34 mouse cellular contexts compared by ENCODE assay signal in genomic region chr16:36389060-36389459, GRCm38 (mm10). TPM values are rescaled to one million over a fixed set of nuclear protein-coding genes. Genes with fewer than 3 reads are reported as not detected.
DNase-seq lines count a peak whose midpoint lies in the region; ATAC-seq and TF ChIP-seq lines count a peak whose summit lies in the region.
"Had no signal": no experiment of that assay in that cellular context is flagged by ENCODE, and none has a peak within 500 bp of the region (broad histone marks: within the 10 kb centered on the region; RNA-seq: fewer than 3 reads in every experiment).

No protein-coding gene starts in this region.

- H3K9me3 ChIP-seq in lung, embryonic 14.5 days (ENCODE audit: low read depth, low read length): no peaks in the 10 kb centered on the region
- H3K9me3 ChIP-seq in embryonic facial prominence, embryonic 10.5 days: no peaks in the 10 kb centered on the region
- H3K9me3 ChIP-seq in embryonic facial prominence, embryonic 14.5 days (ENCODE audit: control insufficient read depth, low read length): no peaks in the 10 kb centered on the region
- H3K9me3 ChIP-seq in stomach, embryonic 15.5 days: no peaks in the 10 kb centered on the region
- H3K9me3 ChIP-seq: forebrain, embryonic 15.5 days; hindbrain, embryonic 10.5 days; limb, embryonic 12.5 days; liver, embryonic 12.5 days; midbrain, embryonic 15.5 days; neural tube, embryonic 12.5 days had no signal

- H3K36me3 ChIP-seq in lung, embryonic 14.5 days (ENCODE audit: insufficient read depth): no peaks in the 10 kb centered on the region
- no peaks in the 10 kb centered on the region for H3K36me3 ChIP-seq in embryonic facial prominence, embryonic 10.5 days (replicated peaks)
- H3K36me3 ChIP-seq in embryonic facial prominence, embryonic 14.5 days (ENCODE audit: control insufficient read depth, insufficient read depth, low read length): no peaks in the 10 kb centered on the region
- H3K36me3 ChIP-seq in stomach, embryonic 15.5 days: no peaks in the 10 kb centered on the region
- H3K36me3 ChIP-seq: forebrain, embryonic 15.5 days; hindbrain, embryonic 10.5 days; limb, embryonic 12.5 days; liver, embryonic 12.5 days; midbrain, embryonic 15.5 days; neural tube, embryonic 12.5 days had no signal

- no peak overlapping the region for H3K4me2 ChIP-seq in lung, embryonic 14.5 days
- no peak overlapping the region for H3K4me2 ChIP-seq in embryonic facial prominence, embryonic 14.5 days (ENCODE audit: low read depth, low read length)
- H3K4me2 ChIP-seq in stomach, embryonic 15.5 days: peak overlapping the region; percentile 34; the same call in 1 of the 2 replicates
- H3K4me2 ChIP-seq: forebrain, embryonic 15.5 days; heart, embryonic 11.5 days; limb, embryonic 12.5 days; liver, embryonic 12.5 days; midbrain, embryonic 15.5 days; neural tube, embryonic 12.5 days had no signal

- intact Hi-C loops in left cerebral cortex, postnatal 4 days (cut with DNase I): no loop called here

- DNase-seq in lung, embryonic 14.5 days: peak; percentile 10
- DNase-seq in lung, postnatal 36 days: no peak
- DNase-seq in embryonic facial prominence, embryonic 10.5 days (ENCODE audit: low spot score): peak; percentile 12
- DNase-seq in embryonic facial prominence, embryonic 14.5 days (ENCODE audit: low spot score): peak; percentile 58
- no peak for DNase-seq in kidney, postnatal 36 days
- no peak for DNase-seq in left cerebral cortex, postnatal 4 days
- no peak for DNase-seq in kidney, adult 8-10 months
- DNase-seq: adrenal gland, postnatal 10 days; cerebellum, adult 8-10 months; cerebellum, postnatal 36 days; heart, postnatal 10 days; kidney, adult 18-20 months; layer of hippocampus, adult 9-11 months; lung, adult 18-20 months; retina, postnatal 1 day; right cerebral cortex, postnatal 25 days; thymus, adult 18-20 months; thymus, postnatal 36 days had no signal

- no peak overlapping the region for H3K9ac ChIP-seq in lung, embryonic 14.5 days
- H3K9ac ChIP-seq in embryonic facial prominence, embryonic 14.5 days (ENCODE audit: low read depth, low read length): no peak overlapping the region
- no peak overlapping the region for H3K9ac ChIP-seq in stomach, embryonic 15.5 days
- H3K9ac ChIP-seq: forebrain, embryonic 15.5 days; limb, embryonic 12.5 days; liver, embryonic 12.5 days; midbrain, embryonic 15.5 days; neural tube, embryonic 12.5 days had no signal

- TF ChIP-seq CTCF in lung, embryonic 14.5 days (IDR thresholded peaks at IDR 0.05; ENCODE audit: low read depth): no peak

- H3K4me3 ChIP-seq in lung, embryonic 14.5 days (ENCODE audit: low read depth, low read length): no peak overlapping the region
- H3K4me3 ChIP-seq in embryonic facial prominence, embryonic 10.5 days: no peak overlapping the region
- H3K4me3 ChIP-seq in embryonic facial prominence, embryonic 14.5 days (ENCODE audit: low read depth, low read length): no peak overlapping the region
- H3K4me3 ChIP-seq in stomach, embryonic 15.5 days (replicated peaks): no peak overlapping the region
- H3K4me3 ChIP-seq: forebrain, embryonic 15.5 days; hindbrain, embryonic 10.5 days; left cerebral cortex, adult 2 months; limb, embryonic 12.5 days; liver, embryonic 12.5 days; midbrain, embryonic 15.5 days; neural tube, embryonic 12.5 days had no signal

- no peaks in the 10 kb centered on the region for H3K27me3 ChIP-seq in lung, embryonic 14.5 days (ENCODE audit: insufficient read depth, low read length)
- no peaks in the 10 kb centered on the region for H3K27me3 ChIP-seq in embryonic facial prominence, embryonic 10.5 days (replicated peaks; ENCODE audit: low read depth, poor library complexity, severe bottlenecking)
- no peaks in the 10 kb centered on the region for H3K27me3 ChIP-seq in embryonic facial prominence, embryonic 14.5 days (replicated peaks; ENCODE audit: control insufficient read depth, insufficient read depth, low read length)
- H3K27me3 ChIP-seq in stomach, embryonic 15.5 days (replicated peaks): no peaks in the 10 kb centered on the region
- H3K27me3 ChIP-seq: forebrain, embryonic 15.5 days; limb, embryonic 12.5 days; liver, embryonic 12.5 days; midbrain, embryonic 15.5 days; neural tube, embryonic 12.5 days had no signal

- no peak overlapping the region for H3K27ac ChIP-seq in lung, embryonic 14.5 days (ENCODE audit: low read depth)
- H3K27ac ChIP-seq in embryonic facial prominence, embryonic 10.5 days (replicated peaks): no peak overlapping the region
- no peak overlapping the region for H3K27ac ChIP-seq in embryonic facial prominence, embryonic 14.5 days (replicated peaks; ENCODE audit: low read depth, low read length)
- H3K27ac ChIP-seq in stomach, embryonic 15.5 days: no peak overlapping the region
- H3K27ac ChIP-seq: forebrain, embryonic 15.5 days; hindbrain, embryonic 10.5 days; left cerebral cortex, adult 2 months; limb, embryonic 12.5 days; liver, embryonic 12.5 days; macrophage; midbrain, embryonic 15.5 days; neural tube, embryonic 12.5 days had no signal

- WGBS in lung, embryonic 14.5 days: 7% methylated on average over 4 of the region's 4 CpGs
- 18% methylated on average over 4 of the region's 4 CpGs for WGBS in embryonic facial prominence, embryonic 10.5 days
- 16% methylated on average over 4 of the region's 4 CpGs for WGBS in embryonic facial prominence, embryonic 14.5 days
- WGBS in stomach, embryonic 15.5 days: 28% methylated on average over 4 of the region's 4 CpGs

- H3K4me1 ChIP-seq in lung, embryonic 14.5 days (ENCODE audit: insufficient read depth): no peaks in the 10 kb centered on the region
- H3K4me1 ChIP-seq in embryonic facial prominence, embryonic 10.5 days: no peaks in the 10 kb centered on the region
- no peaks in the 10 kb centered on the region for H3K4me1 ChIP-seq in embryonic facial prominence, embryonic 14.5 days (ENCODE audit: control insufficient read depth, insufficient read depth, low read length)
- H3K4me1 ChIP-seq in stomach, embryonic 15.5 days: no peaks in the 10 kb centered on the region
- H3K4me1 ChIP-seq: forebrain, embryonic 15.5 days; hindbrain, embryonic 10.5 days; limb, embryonic 12.5 days; liver, embryonic 12.5 days; midbrain, embryonic 15.5 days; neural tube, embryonic 12.5 days had no signal

- ATAC-seq in lung, embryonic 14.5 days (ENCODE audit: insufficient read depth): peak; percentile 63; the same call in 1 of the 2 replicates
- ATAC-seq in embryonic facial prominence, embryonic 14.5 days (ENCODE audit: low read depth): peak; percentile 88; the same call in 1 of the 2 replicates
- ATAC-seq in stomach, embryonic 15.5 days (ENCODE audit: insufficient read depth, low FRiP score, low read depth): no peak
- ATAC-seq: forebrain, embryonic 15.5 days; hindbrain, embryonic 16.5 days; liver, embryonic 12.5 days; midbrain, embryonic 15.5 days had no signal

RNA-seq across cellular contexts. Expression of gene Stfa2, which starts 19.2 kb away (rescaled TPM):
- not detected in 2 replicates for polyA plus RNA-seq in lung, embryonic 14.5 days (2014; fragmentation: Nextera tagmentation; extraction: Ambion mirVana)
- polyA plus RNA-seq in embryonic facial prominence, embryonic 10.5 days (2016; fragmentation: Nextera tagmentation; extraction: Ambion mirVana): not detected in 2 replicates
- 1.2 and 2.5 TPM in 2 replicates for polyA plus RNA-seq in embryonic facial prominence, embryonic 14.5 days (2014; fragmentation: Nextera tagmentation; extraction: Ambion mirVana)
- 9.3 and 13.6 TPM in 2 replicates for polyA plus RNA-seq in stomach, embryonic 15.5 days (2015; fragmentation: Nextera tagmentation; extraction: Ambion mirVana)
- not detected for total RNA-seq in left cerebral cortex, postnatal 4 days (2021)
- total RNA-seq: gastrocnemius, adult 8-10 months; left cerebral cortex, adult 2 months had no signal
- polyA plus RNA-seq: C2C12; forebrain, embryonic 15.5 days; gonadal fat pad, adult 2 months; heart, embryonic 11.5 days; hindbrain, embryonic 10.5 days; large intestine, adult 2 months; limb, embryonic 12.5 days; macrophage; midbrain, embryonic 15.5 days; spleen, adult 2 months had no signal

RNA-seq across cellular contexts. Expression of gene BC100530, which starts 21.5 kb away (rescaled TPM):
- polyA plus RNA-seq in lung, embryonic 14.5 days (2014; fragmentation: Nextera tagmentation; extraction: Ambion mirVana): 4.2 TPM in 1 of 2 replicates, not detected in the other
- 0.39 TPM in 1 of 2 replicates, not detected in the other for polyA plus RNA-seq in embryonic facial prominence, embryonic 10.5 days (2016; fragmentation: Nextera tagmentation; extraction: Ambion mirVana)
- 50.8 and 126 TPM in 2 replicates for polyA plus RNA-seq in embryonic facial prominence, embryonic 14.5 days (2014; fragmentation: Nextera tagmentation; extraction: Ambion mirVana)
- 56.2 and 74.4 TPM in 2 replicates for polyA plus RNA-seq in stomach, embryonic 15.5 days (2015; fragmentation: Nextera tagmentation; extraction: Ambion mirVana)
- not detected for total RNA-seq in left cerebral cortex, postnatal 4 days (2021)
- total RNA-seq: gastrocnemius, adult 8-10 months; left cerebral cortex, adult 2 months had no signal
- polyA plus RNA-seq: C2C12; gonadal fat pad, adult 2 months; hindbrain, embryonic 10.5 days; large intestine, adult 2 months; macrophage; spleen, adult 2 months had no signal

RNA-seq across cellular contexts. Expression of gene BC117090, which starts 54.9 kb away (rescaled TPM):
- not detected in 2 replicates for polyA plus RNA-seq in lung, embryonic 14.5 days (2014; fragmentation: Nextera tagmentation; extraction: Ambion mirVana)
- polyA plus RNA-seq in embryonic facial prominence, embryonic 10.5 days (2016; fragmentation: Nextera tagmentation; extraction: Ambion mirVana): not detected in 2 replicates
- polyA plus RNA-seq in embryonic facial prominence, embryonic 14.5 days (2014; fragmentation: Nextera tagmentation; extraction: Ambion mirVana): 1.2 TPM in 1 of 2 replicates, not detected in the other
- polyA plus RNA-seq in stomach, embryonic 15.5 days (2015; fragmentation: Nextera tagmentation; extraction: Ambion mirVana): 0.78 and 0.81 TPM in 2 replicates
- total RNA-seq in left cerebral cortex, postnatal 4 days (2021): not detected
- total RNA-seq: adrenal gland, postnatal 10 days; gastrocnemius, adult 8-10 months; heart, postnatal 10 days; left cerebral cortex, adult 2 months had no signal
- polyA plus RNA-seq: C2C12; forebrain, embryonic 15.5 days; gonadal fat pad, adult 2 months; heart, embryonic 11.5 days; hindbrain, embryonic 10.5 days; hindbrain, embryonic 16.5 days; large intestine, adult 2 months; limb, embryonic 12.5 days; liver, embryonic 12.5 days; macrophage; midbrain, embryonic 15.5 days; neural tube, embryonic 12.5 days; spleen, adult 2 months had no signal

Comparison
In these comparisons a context has a peak if more than half of its experiments do, and no peak if none do; other contexts are left out.
1. DNase-seq: peak in lung, embryonic 14.5 days (single experiment), embryonic facial prominence, embryonic 10.5 days (single experiment) and embryonic facial prominence, embryonic 14.5 days (single experiment); none in lung, postnatal 36 days (single experiment), kidney, postnatal 36 days (0 of 2), left cerebral cortex, postnatal 4 days (single experiment) and kidney, adult 8-10 months (0 of 2).